Mouse (Mus musculus): ENCODE data around the gene Lrrc4. TPM values are rescaled to one million over a fixed set of nuclear protein-coding genes. Genes with fewer than 3 reads are reported as not detected.

Gene Lrrc4
- total RNA-seq, 2 experiments from 2014 or later = 1.3 to 1.6 TPM

- DNase-seq (ENCODE audit: low spot score in 2 of 2) = no peak
These were observed 209.0 kb downstream of the Lrrc4 start for GRCm38 (mm10) chr6:28622522-28622921.

GRCm38 (mm10) chr6:28621961-28622360 lies 209.6 kb downstream of the Lrrc4 start:
- DNase-seq (ENCODE audit: low spot score in 2 of 2) = no peak

- DNase-seq (ENCODE audit: low spot score in 2 of 2) = no peak
These were observed 210.1 kb downstream of the Lrrc4 start for GRCm38 (mm10) chr6:28621431-28621830.

GRCm38 (mm10) chr6:28618751-28619153 lies 212.8 kb downstream of the Lrrc4 start:
- peak in 1 of 2 experiments; percentile 36 for DNase-seq (ENCODE audit: low spot score in 2 of 2)

- no peak for DNase-seq (ENCODE audit: low spot score in 2 of 2)
These were observed 213.2 kb downstream of the Lrrc4 start for GRCm38 (mm10) chr6:28618299-28618698.

- DNase-seq (ENCODE audit: low spot score in 2 of 2) = no peak
These were observed 215.6 kb downstream of the Lrrc4 start for GRCm38 (mm10) chr6:28615966-28616365.

GRCm38 (mm10) chr6:28615408-28615807 lies 216.1 kb downstream of the Lrrc4 start:
- no peak for DNase-seq (ENCODE audit: low spot score in 2 of 2)

GRCm38 (mm10) chr6:28614856-28615255 lies 216.7 kb downstream of the Lrrc4 start:
- no peak for DNase-seq (ENCODE audit: low spot score in 2 of 2)

GRCm38 (mm10) chr6:28613441-28613840 lies 218.1 kb downstream of the Lrrc4 start:
- no peak for DNase-seq (ENCODE audit: low spot score in 2 of 2)

Other genes with a start within 250 kb of the Lrrc4 start
- gene Lep, start 228.5 kb upstream of the Lrrc4 start, total RNA-seq (2021) = 1 to 10 TPM; 1.0 to 2.1 TPM